Mouse (Mus musculus) liver, adult 2 months (tissue): Measurements from ENCODE around the gene Anpep.

Experiments
- CTCF ChIP-seq: fragments of 200-500 bp; IDR thresholded peaks from 2 replicates; pipeline ENCODE4 v1.5.1; 2011; ENCODE audit warnings: low read depth, low read length, control low read depth
- POLR2A ChIP-seq: fragments of 200-500 bp; IDR thresholded peaks from 2 replicates; pipeline ENCODE4 v1.6.1; 2011; ENCODE audit warnings: low read length, control low read depth; ENCODE audit not compliant: insufficient read depth; ENCODE audit errors: extremely low read depth

DNA sequence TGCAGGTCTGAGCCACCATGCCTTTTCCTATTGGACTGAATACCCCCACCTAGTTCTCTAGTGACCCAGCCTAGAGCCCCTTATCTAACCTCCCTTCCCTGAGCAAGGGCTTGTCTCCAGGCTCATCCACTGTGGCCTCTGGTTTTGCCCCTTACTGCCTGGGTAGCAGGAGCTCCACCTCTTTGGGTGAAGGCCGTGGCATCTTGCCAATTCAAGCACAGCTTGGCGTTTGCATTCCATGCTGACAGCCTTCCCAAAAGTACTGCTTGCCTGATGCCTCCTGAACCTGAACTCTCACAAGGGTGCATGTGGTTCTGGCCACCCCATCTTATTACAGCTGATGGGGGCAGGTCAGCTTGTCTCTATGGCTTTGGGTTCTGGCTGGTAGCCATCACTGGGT is 57.0 kb downstream of the Anpep start:
- TF ChIP-seq CTCF (no peak), POLR2A (no peak)
